Mouse (Mus musculus): ENCODE measurements around the gene Elmo1. TPM values are rescaled to one million over a fixed set of nuclear protein-coding genes. Genes with fewer than 3 reads are reported as not detected.

Elmo1 gene
- polyA plus RNA-seq, 1 experiment: not detected

DNA sequence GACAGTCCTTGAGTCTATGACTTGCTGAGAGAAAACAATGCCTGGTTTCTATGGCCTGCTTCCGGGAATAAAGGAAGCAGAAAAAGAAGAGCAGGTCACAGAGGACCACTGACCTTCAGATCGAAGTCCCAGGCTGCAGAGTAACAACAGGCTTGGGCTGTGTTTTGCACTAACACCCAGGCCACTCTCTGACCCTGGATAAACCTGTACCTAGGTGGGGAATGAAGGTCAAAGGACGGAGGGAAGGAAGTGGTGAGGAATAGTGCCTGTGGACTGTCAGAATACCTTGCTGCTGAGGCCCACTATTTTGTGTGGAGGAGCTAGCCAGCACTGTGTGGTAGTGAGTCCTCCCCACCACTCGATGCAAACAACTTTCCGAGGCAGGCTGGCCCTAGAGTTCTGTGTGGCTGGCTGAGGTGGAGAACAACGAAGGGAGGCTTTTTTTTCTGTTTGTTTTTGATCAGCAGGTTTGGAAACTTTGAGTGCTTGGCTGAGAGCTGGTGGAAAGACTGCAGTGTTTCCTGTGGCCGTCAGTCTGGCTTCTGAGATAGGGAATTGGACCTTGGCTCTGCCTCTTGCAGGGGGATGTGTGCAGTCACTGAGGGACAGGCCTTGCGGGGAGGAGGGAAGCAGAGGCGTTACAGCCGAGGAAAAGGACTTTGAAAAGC, 83.7 kb downstream of the Elmo1 start:
- Histone ChIP-seq H3K27me3 (ENCODE audit: control insufficient read depth, insufficient read depth, insufficient read length) (no peaks in the 10 kb centered on the region), H3K79me2 (ENCODE audit: control insufficient read depth, insufficient read depth) (no peaks in the 10 kb centered on the region), H3K36me3 (ENCODE audit: control insufficient read depth, insufficient read depth) (no peaks in the 10 kb centered on the region), H3K4me3 (ENCODE audit: insufficient read depth, poor library complexity, severe bottlenecking) (no peak overlapping the region), H3ac (ENCODE audit: control insufficient read depth, insufficient read length, low read depth) (no peak overlapping the region), H3K79me3 (ENCODE audit: low read depth) (no peaks in the 10 kb centered on the region)
- TF ChIP-seq USF1 (IDR thresholded peaks at IDR 0.05; ENCODE audit: low read depth) (no peak), FOSL1 (IDR thresholded peaks at IDR 0.05; ENCODE audit: insufficient read depth, low read length, poor library complexity, severe bottlenecking) (no peak), MYOD1 (IDR thresholded peaks at IDR 0.05; ENCODE audit: control insufficient read depth, insufficient read length, low read depth) (no peak), CEBPB (IDR thresholded peaks at IDR 0.05; ENCODE audit: low read depth) (no peak), CTCF (IDR thresholded peaks at IDR 0.05; ENCODE audit: control insufficient read depth, insufficient read depth, insufficient read length) (no peak), MAX (IDR thresholded peaks at IDR 0.05) (no peak), MYOG (IDR thresholded peaks at IDR 0.05; ENCODE audit: control insufficient read depth, extremely low read depth, insufficient read length) (no peak)

DNA sequence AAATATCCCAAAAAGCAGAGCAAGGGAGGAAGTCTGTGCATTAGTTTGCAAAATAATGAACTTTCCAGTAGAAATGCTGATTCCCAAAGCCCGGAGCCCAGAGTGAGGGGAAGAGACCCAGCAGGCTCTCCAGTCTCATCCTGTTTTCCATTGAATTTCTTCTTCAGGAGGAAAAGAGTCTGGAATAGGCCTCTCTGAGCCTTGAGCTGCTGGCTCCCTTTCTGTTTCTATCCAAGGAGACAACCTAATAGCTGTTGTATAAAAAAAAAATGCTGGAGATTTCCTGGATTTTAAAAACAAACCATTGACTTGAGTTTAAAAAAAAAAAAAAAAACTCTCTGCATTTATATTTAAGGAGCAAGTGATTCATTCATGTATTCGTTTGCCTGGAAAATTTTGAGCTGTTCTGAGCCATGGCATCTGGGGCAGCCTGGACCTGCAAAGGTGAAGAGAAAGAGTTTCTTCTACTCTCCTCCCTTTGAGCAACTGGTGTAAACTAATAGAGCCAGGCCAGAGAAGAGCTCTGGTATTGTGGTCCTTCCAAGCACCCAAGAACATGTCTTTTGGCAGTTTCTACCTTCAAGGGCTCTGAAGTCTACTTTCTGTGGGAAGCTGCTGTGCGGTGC, 84.4 kb downstream of the Elmo1 start:
- TF ChIP-seq FOSL1 (IDR thresholded peaks at IDR 0.05; ENCODE audit: insufficient read depth, low read length, poor library complexity, severe bottlenecking): no peak
- TF ChIP-seq MYOG (IDR thresholded peaks at IDR 0.05; ENCODE audit: control insufficient read depth, extremely low read depth, insufficient read length): no peak
- no peak for TF ChIP-seq MYOD1 (IDR thresholded peaks at IDR 0.05; ENCODE audit: control insufficient read depth, insufficient read length, low read depth)
- no peak for TF ChIP-seq USF1 (IDR thresholded peaks at IDR 0.05; ENCODE audit: low read depth)
- no peak for TF ChIP-seq MAX (IDR thresholded peaks at IDR 0.05)
- no peak for TF ChIP-seq CTCF (IDR thresholded peaks at IDR 0.05; ENCODE audit: control insufficient read depth, insufficient read depth, insufficient read length)
- no peak for TF ChIP-seq CEBPB (IDR thresholded peaks at IDR 0.05; ENCODE audit: low read depth)
- no peak overlapping the region for H3ac ChIP-seq (ENCODE audit: control insufficient read depth, insufficient read length, low read depth)
- H3K4me3 ChIP-seq (ENCODE audit: insufficient read depth, poor library complexity, severe bottlenecking): no peak overlapping the region
- no peaks in the 10 kb centered on the region for H3K79me3 ChIP-seq (ENCODE audit: low read depth)
- no peaks in the 10 kb centered on the region for H3K79me2 ChIP-seq (ENCODE audit: control insufficient read depth, insufficient read depth)
- H3K36me3 ChIP-seq (ENCODE audit: control insufficient read depth, insufficient read depth): no peaks in the 10 kb centered on the region
- H3K27me3 ChIP-seq (ENCODE audit: control insufficient read depth, insufficient read depth, insufficient read length): no peaks in the 10 kb centered on the region

DNA sequence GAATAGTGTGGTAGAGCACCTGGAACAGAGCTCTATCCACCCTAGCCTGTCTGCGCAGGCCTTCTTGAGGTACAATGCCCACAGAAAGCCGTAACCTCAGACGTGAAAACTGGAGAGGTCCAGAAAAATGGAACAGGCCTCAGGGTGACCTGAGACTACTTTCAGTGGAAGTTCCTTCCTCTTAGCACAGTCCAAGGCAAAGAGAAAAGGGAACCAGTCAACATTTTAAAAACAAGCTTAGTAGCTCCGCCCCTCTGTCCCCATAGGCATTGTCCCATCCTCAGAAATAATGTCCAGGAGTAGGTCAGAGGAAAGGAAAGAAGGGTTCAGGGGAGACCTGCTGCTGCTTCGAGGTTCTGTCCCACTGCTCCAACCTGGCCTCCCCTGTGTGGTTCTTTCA, 90.3 kb downstream of the Elmo1 start:
- H3K79me3 ChIP-seq (ENCODE audit: low read depth): no peaks in the 10 kb centered on the region
- TF ChIP-seq FOSL1 (IDR thresholded peaks at IDR 0.05; ENCODE audit: insufficient read depth, low read length, poor library complexity, severe bottlenecking): no peak
- TF ChIP-seq CTCF (IDR thresholded peaks at IDR 0.05; ENCODE audit: control insufficient read depth, insufficient read depth, insufficient read length): no peak
- TF ChIP-seq MAX (IDR thresholded peaks at IDR 0.05): no peak
- no peak for TF ChIP-seq MYOD1 (IDR thresholded peaks at IDR 0.05; ENCODE audit: control insufficient read depth, insufficient read length, low read depth)
- H3ac ChIP-seq (ENCODE audit: control insufficient read depth, insufficient read length, low read depth): no peak overlapping the region
- no peaks in the 10 kb centered on the region for H3K36me3 ChIP-seq (ENCODE audit: control insufficient read depth, insufficient read depth)
- no peak overlapping the region for H3K4me3 ChIP-seq (ENCODE audit: insufficient read depth, poor library complexity, severe bottlenecking)
- no peaks in the 10 kb centered on the region for H3K79me2 ChIP-seq (ENCODE audit: control insufficient read depth, insufficient read depth)
- H3K27me3 ChIP-seq (ENCODE audit: control insufficient read depth, insufficient read depth, insufficient read length): no peaks in the 10 kb centered on the region

DNA sequence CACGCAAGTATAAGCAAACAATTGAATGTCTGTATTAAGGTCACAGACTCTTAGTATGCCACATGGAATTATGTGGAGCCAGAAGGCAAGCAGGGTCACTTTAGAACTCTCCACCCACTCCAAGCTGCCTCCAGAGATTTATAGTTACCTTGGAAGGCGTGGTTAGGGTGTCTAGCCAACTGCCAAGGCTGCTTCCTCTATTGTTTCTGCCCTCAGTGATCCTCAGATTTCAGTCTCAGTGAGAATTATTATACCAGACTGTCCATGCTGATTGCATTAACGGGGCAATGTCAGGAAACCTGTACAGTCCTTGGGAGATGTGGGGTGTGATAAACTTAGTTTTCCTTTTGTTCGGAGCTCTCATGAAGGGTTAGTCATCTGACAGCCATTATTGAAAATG, 90.9 kb downstream of the Elmo1 start:
- TF ChIP-seq USF1 (IDR thresholded peaks at IDR 0.05; ENCODE audit: low read depth) (no peak), FOSL1 (IDR thresholded peaks at IDR 0.05; ENCODE audit: insufficient read depth, low read length, poor library complexity, severe bottlenecking) (no peak)
- Histone ChIP-seq H3K79me2 (ENCODE audit: control insufficient read depth, insufficient read depth) (no peaks in the 10 kb centered on the region), H3K27me3 (ENCODE audit: control insufficient read depth, insufficient read depth, insufficient read length) (no peaks in the 10 kb centered on the region), H3K79me3 (ENCODE audit: low read depth) (no peaks in the 10 kb centered on the region), H3K4me3 (ENCODE audit: insufficient read depth, poor library complexity, severe bottlenecking) (no peak overlapping the region), H3ac (ENCODE audit: control insufficient read depth, insufficient read length, low read depth) (no peak overlapping the region), H3K36me3 (ENCODE audit: control insufficient read depth, insufficient read depth) (no peaks in the 10 kb centered on the region)

- TF ChIP-seq CTCF (IDR thresholded peaks at IDR 0.05; ENCODE audit: control insufficient read depth, insufficient read depth, insufficient read length): no peak
- TF ChIP-seq CEBPB (IDR thresholded peaks at IDR 0.05; ENCODE audit: low read depth): no peak
- TF ChIP-seq MAX (IDR thresholded peaks at IDR 0.05): no peak
- TF ChIP-seq FOSL1 (IDR thresholded peaks at IDR 0.05; ENCODE audit: insufficient read depth, low read length, poor library complexity, severe bottlenecking): no peak
- TF ChIP-seq USF1 (IDR thresholded peaks at IDR 0.05; ENCODE audit: low read depth): no peak
- TF ChIP-seq MYOG (IDR thresholded peaks at IDR 0.05; ENCODE audit: control insufficient read depth, extremely low read depth, insufficient read length): no peak
- no peak for TF ChIP-seq MYOD1 (IDR thresholded peaks at IDR 0.05; ENCODE audit: control insufficient read depth, insufficient read length, low read depth)
Observed at GRCm38 (mm10) chr13:20182239-20182825, 91.9 kb downstream of the Elmo1 start.

More at GRCm38 (mm10) chr13:20182239-20182825, 91.9 kb downstream of the Elmo1 start:
- Histone ChIP-seq H3K79me3 (ENCODE audit: low read depth) (no peaks in the 10 kb centered on the region), H3K27me3 (ENCODE audit: control insufficient read depth, insufficient read depth, insufficient read length) (no peaks in the 10 kb centered on the region), H3K36me3 (ENCODE audit: control insufficient read depth, insufficient read depth) (no peaks in the 10 kb centered on the region), H3K4me3 (ENCODE audit: insufficient read depth, poor library complexity, severe bottlenecking) (no peak overlapping the region), H3K79me2 (ENCODE audit: control insufficient read depth, insufficient read depth) (no peaks in the 10 kb centered on the region), H3ac (ENCODE audit: control insufficient read depth, insufficient read length, low read depth) (no peak overlapping the region)

Measured in C2C12 (cell line).